Mouse (Mus musculus) small intestine, adult 2 months (tissue): ENCODE data around the gene Cd320. TPM values are rescaled to one million over a fixed set of nuclear protein-coding genes. Genes with fewer than 3 reads are reported as not detected.
"Not testable (repeated sequence)": the region's sequence is repeated elsewhere in the genome, so short reads cannot be mapped to it uniquely, and the experiment has no call there.

Experiments used
- H3K27ac ChIP-seq: fragments of 200-500 bp; 2 replicates; pipeline ENCODE4 v1.5.1; 2012; ENCODE audit warnings: low read depth, low read length, control low read depth, inconsistent platforms; ENCODE audit not compliant: insufficient read depth
- H3K27me3 ChIP-seq: fragments of 200-500 bp; 2 replicates; pipeline ENCODE4 v1.6.1; 2012; ENCODE audit warnings: mild to moderate bottlenecking, moderate library complexity, low read length, inconsistent platforms; ENCODE audit not compliant: control insufficient read depth, insufficient read depth
- H3K36me3 ChIP-seq: fragments of 200-500 bp; 2 replicates; pipeline ENCODE4 v1.6.1; 2012; ENCODE audit warnings: mild to moderate bottlenecking, low read length, control low read depth, inconsistent platforms; ENCODE audit not compliant: control insufficient read depth, insufficient read depth
- H3K4me1 ChIP-seq: fragments of 200-500 bp; 2 replicates; pipeline ENCODE4 v1.6.1; 2012; ENCODE audit warnings: low read length, inconsistent platforms, mixed read lengths; ENCODE audit not compliant: control insufficient read depth, insufficient read depth, insufficient read length
- H3K4me3 ChIP-seq: fragments of 200-500 bp; 2 replicates; pipeline ENCODE4 v1.5.1; 2012; ENCODE audit warnings: low read depth, mild to moderate bottlenecking, control low read depth, inconsistent platforms, low read length, moderate library complexity
- CTCF ChIP-seq: fragments of 200-500 bp; IDR thresholded peaks from 2 replicates; pipeline ENCODE4 v1.5.1; 2012; ENCODE audit warnings: low read depth, mild to moderate bottlenecking, control low read depth, inconsistent platforms, low read length, moderate library complexity, mixed read lengths; ENCODE audit not compliant: insufficient replicate concordance, insufficient read length; ENCODE audit errors: extremely low read depth
- POLR2A ChIP-seq: fragments of 200-500 bp; IDR thresholded peaks from 2 replicates; pipeline ENCODE4 v1.6.1; 2012; ENCODE audit warnings: low read depth, mild to moderate bottlenecking, control low read depth, inconsistent platforms, low read length, moderate library complexity
- WGBS: fragments of 180-500 bp; shearing (Covaris S2); methylation state at CpG from one replicate; pipeline ENCODE4 v1.1.7; 2018; 5-methylcytosine and 5-hydroxymethylcytosine counted together
- polyA plus RNA-seq: library from polyadenylated mRNA; depleted of rRNA; stranded (reverse); fragments of >200 nt; gene quantifications from 2 replicates; pipeline ENCODE4 v1.2.3, GENCODE M21; 2012

Gene Cd320
- polyA plus RNA-seq, 1 experiment, result 14.9 TPM

DNA sequence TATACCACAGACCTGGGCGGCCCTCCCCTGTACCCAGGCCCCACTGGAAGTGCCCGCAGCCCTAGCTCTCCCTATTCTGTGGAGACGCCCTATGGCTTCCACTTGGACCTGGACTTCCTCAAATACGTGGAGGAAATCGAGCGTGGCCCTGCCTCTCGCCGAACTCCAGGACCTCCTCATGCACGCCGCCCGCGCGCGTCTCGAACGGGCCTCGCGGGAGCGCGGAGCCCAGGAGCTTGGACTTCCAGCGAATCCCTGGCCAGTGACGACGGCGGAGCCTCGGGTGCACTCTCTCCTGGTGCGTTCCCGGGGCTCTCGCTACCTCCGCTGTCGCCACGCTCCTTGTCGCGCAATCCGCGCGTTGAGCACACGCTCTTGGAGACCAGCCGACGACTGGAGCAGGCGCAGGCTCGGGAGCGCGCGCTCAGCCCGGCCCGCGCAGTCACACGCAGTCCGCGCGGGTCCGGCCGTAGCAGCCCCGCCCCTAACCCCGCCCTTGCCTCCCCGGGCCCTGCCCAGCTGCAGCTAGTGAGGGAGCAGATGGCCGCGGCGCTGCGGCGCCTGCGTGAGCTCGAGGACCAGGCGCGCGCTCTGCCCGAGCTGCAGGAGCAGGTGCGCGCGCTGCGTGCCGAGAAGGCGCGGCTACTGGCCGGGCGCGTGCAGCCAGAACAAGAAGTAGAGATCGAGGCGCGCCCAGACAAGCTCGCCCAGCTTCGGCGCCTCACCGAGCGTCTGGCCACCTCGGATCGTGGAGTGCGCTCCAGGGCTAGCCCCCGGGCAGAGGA lies 25.5 kb upstream of the Cd320 start:
- TF ChIP-seq CTCF, result no peak
- peak; percentile 40; the same call in 1 of the 2 replicates for TF ChIP-seq POLR2A
- Histone ChIP-seq H3K4me1 (peaks cover 10% of the 10 kb centered on the region), H3K27ac (peak overlapping the region; percentile 56), H3K36me3 (peaks cover 16% of the 10 kb centered on the region), H3K27me3 (no peaks in the 10 kb centered on the region), H3K4me3 (peak overlapping the region; percentile 64)
- 1% methylated on average over 89 of the region's 89 CpGs for WGBS

DNA sequence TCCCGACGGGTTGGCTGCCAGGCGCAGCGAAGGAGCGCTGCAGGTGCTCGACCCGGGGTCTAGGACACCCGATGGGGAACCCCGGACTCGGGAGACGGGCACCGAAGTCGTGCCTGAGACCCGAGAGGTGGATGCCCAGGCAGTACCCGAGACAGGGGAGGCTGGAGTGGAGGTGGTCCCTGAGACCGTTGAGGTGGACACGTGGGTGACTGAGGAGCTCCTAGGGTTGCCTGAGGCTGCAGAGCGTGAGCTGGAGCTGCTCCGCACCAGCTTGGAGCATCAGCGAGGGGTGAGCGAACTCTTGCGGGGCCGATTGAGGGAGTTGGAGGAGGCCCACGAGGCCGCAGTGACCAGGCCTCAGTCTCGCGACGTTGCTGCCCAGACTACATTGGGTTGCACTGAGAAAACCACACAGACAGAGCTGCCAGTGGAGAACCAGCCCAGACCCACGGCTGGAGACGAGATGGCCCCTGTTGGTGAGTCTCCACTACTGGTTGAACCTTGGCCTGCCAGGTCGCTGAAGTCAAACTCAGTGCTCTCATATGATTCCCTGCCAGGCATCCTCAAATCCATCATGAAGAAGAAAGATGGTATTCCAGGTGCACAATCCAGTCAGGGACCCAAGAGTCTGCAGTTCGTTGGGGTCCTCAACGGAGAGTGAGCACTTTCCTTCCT lies 24.8 kb upstream of the Cd320 start:
- 24% methylated on average over 33 of the region's 33 CpGs for WGBS
- H3K27me3 ChIP-seq, result no peaks in the 10 kb centered on the region
- TF ChIP-seq CTCF (no peak), POLR2A (no peak)
- H3K27ac ChIP-seq, result peak overlapping the region; percentile 37; the same call in 1 of the 2 replicates
- H3K4me3 ChIP-seq, result peak overlapping the region; percentile 61
- H3K4me1 ChIP-seq, result peaks cover 11% of the 10 kb centered on the region
- H3K36me3 ChIP-seq, result peaks cover 20% of the 10 kb centered on the region

DNA sequence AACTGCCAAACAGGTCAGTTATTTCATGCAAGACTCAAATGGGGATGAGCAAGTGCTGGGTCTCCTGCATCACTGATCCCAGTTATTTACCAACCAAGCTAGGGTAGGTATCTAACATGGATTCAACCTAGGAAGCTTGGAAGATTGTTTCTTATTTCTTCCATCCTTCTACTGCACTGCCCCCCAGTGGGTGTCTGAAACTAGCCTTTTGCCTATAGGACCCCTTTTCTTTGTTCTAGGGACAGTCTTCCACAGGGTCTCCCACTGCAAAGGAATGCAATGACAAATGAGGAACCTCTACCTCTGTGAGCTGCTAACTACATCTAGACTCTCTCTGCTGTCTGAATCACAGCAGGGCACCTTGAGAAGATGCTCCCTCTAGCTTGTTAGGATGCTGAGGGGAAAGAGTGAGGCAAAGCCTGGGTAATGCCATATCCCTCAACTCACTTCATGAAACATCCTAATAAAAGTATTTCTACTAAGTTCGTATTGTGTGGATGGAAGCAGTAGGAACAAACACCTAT lies 20.4 kb upstream of the Cd320 start:
- H3K27me3 ChIP-seq, result no peaks in the 10 kb centered on the region
- TF ChIP-seq CTCF, result no peak
- TF ChIP-seq POLR2A, result no peak
- peaks cover 16% of the 10 kb centered on the region for H3K4me1 ChIP-seq
- no peak overlapping the region for H3K27ac ChIP-seq
- H3K4me3 ChIP-seq, result no peak overlapping the region
- WGBS, result 69% methylated on average over 1 of the region's 1 CpGs
- H3K36me3 ChIP-seq, result peaks cover 26% of the 10 kb centered on the region

DNA sequence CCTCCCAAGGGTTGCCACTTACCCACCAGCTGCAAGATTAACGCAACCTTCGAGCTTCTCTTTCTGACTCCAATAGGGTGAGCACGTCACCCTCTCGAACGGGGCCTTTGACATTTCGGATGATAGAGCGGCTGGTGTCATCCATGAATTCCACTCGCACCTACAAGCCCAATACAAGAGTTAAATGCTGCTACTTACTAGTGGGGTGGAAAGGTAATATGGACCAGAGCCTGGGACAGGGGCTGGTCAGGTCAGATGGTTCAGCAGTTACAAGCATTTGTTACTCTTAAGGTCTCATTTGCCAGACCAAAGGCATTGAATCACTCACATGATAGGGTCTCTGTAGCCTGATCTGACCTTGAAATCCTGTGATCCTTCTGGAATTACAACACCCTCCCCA lies 19.7 kb upstream of the Cd320 start:
- H3K4me1 ChIP-seq, result peaks cover 12% of the 10 kb centered on the region
- H3K36me3 ChIP-seq, result peaks cover 26% of the 10 kb centered on the region
- 51% methylated on average over 8 of the region's 8 CpGs for WGBS
- H3K4me3 ChIP-seq, H3K27me3 ChIP-seq, H3K27ac ChIP-seq: not testable (repeated sequence)

DNA sequence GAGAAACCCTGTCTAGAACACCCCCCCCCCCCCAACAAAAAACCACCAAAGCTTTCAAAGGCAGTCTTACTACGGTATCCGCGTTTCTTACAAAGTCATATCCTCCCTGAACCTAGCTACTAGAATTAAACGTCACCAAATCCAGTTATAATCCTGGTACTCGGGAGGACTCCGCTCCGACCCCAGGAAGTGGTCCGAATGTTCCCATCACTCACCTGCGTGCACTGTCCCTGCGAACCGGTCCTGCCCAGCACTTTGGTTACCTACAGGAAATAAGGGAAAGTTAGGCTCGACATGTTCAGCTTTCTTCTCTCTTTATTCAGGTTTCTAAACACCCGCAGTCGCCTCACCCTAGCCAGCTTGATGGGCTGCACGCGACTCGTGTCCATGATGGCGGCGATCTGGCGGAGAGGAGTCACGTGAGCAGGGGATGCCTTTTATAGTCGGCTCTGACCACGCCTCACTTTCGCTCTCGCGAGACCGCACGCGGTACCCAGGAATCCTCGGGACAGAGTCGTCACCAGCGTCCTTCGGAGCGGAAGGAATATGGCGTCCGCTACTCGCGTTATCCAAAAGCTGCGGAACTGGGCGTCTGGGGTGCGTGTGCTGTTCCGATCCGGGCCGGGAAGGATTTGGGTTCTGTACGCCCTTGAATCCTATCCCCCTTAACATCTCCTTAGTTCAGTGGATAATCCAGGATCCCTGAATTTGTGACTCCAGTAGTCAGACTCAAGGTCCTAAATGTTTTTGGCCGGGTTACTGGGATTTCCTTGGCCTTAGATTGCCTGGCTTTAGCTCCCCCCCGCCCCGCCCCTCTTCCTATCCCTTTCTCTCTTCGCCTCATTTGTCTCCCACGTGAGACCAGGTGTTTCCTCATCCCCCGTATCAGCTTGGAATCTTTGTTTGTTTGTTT lies 18.6 kb upstream of the Cd320 start, which contains the start of the genes Rps28 and Ndufa7:
Gene Rps28, minus strand, starts transcription at position 479 of the 913 bp plus-strand sequence.
Gene Ndufa7, plus strand, starts transcription at position 489 of the 913 bp plus-strand sequence.
- WGBS, result under 1% methylated on average over 51 of the region's 51 CpGs
- no peaks in the 10 kb centered on the region for H3K27me3 ChIP-seq
- H3K27ac ChIP-seq, result peak within 1 kb of the TSS; percentile 68
- H3K4me3 ChIP-seq, result peak within 1 kb of the TSS; percentile 87
- H3K36me3 ChIP-seq, result peaks cover 26% of the 10 kb centered on the region
- H3K4me1 ChIP-seq, result peaks cover 13% of the 10 kb centered on the region
- TF ChIP-seq POLR2A (peak; percentile 82), CTCF (no peak)

DNA sequence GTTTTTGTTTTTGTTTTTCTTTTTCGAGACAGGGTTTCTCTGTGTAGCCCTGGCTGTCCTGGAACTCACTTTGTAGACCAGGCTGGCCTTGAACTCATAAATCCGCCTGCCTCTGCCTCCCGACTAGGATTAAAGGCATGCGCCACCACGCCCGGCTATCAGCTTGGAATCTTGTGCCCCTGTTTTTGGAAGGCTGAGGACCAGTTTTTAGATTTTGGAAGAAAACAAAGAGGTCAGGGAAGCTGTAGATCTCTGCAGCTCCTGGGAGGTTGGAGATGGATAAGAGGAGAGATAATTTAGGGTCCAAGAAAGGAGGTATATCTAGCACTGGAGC lies 17.9 kb upstream of the Cd320 start:
- Histone ChIP-seq H3K4me3 (peak overlapping the region; percentile 87), H3K36me3 (peaks cover 30% of the 10 kb centered on the region), H3K4me1 (peaks cover 17% of the 10 kb centered on the region)
- not testable (repeated sequence) for H3K27me3 ChIP-seq, H3K27ac ChIP-seq
- WGBS, result 3% methylated on average over 6 of the region's 6 CpGs

DNA sequence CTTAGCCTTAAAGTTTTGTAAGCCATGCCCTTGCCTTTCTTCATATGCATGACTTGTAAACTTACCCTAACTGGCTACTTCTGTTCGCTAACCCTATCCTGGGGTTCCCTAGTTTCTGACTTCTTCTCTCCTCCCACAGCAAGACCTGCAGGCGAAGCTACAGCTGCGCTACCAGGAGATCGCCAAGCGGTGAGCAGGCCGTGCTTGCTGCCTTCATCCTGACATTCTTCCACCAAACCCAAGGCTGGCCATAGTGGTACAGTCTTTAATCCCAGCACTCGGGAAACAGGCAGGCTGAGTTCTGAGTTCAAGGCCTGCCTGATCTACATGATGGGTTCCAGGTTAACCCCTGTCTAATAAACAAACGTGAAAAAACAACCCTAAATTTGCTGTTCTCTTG lies 17.4 kb upstream of the Cd320 start:
- TF ChIP-seq POLR2A, result no peak
- TF ChIP-seq CTCF, result no peak
- H3K27me3 ChIP-seq, result no peaks in the 10 kb centered on the region
- no peak overlapping the region for H3K27ac ChIP-seq
- peaks cover 17% of the 10 kb centered on the region for H3K4me1 ChIP-seq
- H3K36me3 ChIP-seq, result peaks cover 35% of the 10 kb centered on the region
- 73% methylated on average over 8 of the region's 8 CpGs for WGBS
- no peak overlapping the region for H3K4me3 ChIP-seq
